Mouse (Mus musculus) brain, embryonic 14.5 days (tissue): ENCODE results near the gene Prm1.

ENCODE experiments used
- CTCF ChIP-seq: fragments of 200-500 bp; IDR thresholded peaks from 2 replicates; pipeline ENCODE4 v1.5.1; 2012; ENCODE audit warnings: inconsistent platforms, mild to moderate bottlenecking, moderate library complexity, borderline replicate concordance; ENCODE audit not compliant: insufficient read depth, insufficient read length; ENCODE audit errors: extremely low read depth
- POLR2A ChIP-seq: fragments of 200-500 bp; IDR thresholded peaks from 2 replicates; pipeline ENCODE4 v1.6.1; 2012; ENCODE audit warnings: mild to moderate bottlenecking, inconsistent platforms, borderline replicate concordance; ENCODE audit not compliant: poor library complexity, insufficient read depth, insufficient read length, severe bottlenecking; ENCODE audit errors: extremely low read depth

GRCm38 (mm10) chr16:10762569-10763180 lies 43.0 kb downstream of the Prm1 start:
- TF ChIP-seq POLR2A, result no peak
- TF ChIP-seq CTCF, result no peak
